Mouse (Mus musculus) limb, embryonic 13.5 days (tissue): ENCODE measurements at regions not wholly inside any gene's neighbourhood (a gene's known extent, or its start where the extent isn't known, plus 50 kb on each side); places are given as distances from the start of the nearest gene placed in this dataset.

Source experiments
- ATAC-seq: fragments of 200-750 bp; cut with Nextera tagmentation; 2 replicates; pipeline ENCODE4 v1.8.0; 2017; ENCODE audit warnings: low read depth, moderate number of reproducible peaks, moderate TSS enrichment; ENCODE audit not compliant: low FRiP score
- H3K27ac ChIP-seq: fragments of 300-500 bp; sonication (generic); 2 replicates; pipeline ENCODE4 v1.5.1; 2015; ENCODE audit warnings: inconsistent platforms, mild to moderate bottlenecking, moderate library complexity
- H3K27me3 ChIP-seq: fragments of 300-500 bp; sonication (generic); 2 replicates; pipeline ENCODE4 v1.6.1; 2015; ENCODE audit warnings: mild to moderate bottlenecking, inconsistent platforms
- H3K36me3 ChIP-seq: fragments of 300-500 bp; sonication (generic); 2 replicates; pipeline ENCODE4 v1.6.1; 2015; ENCODE audit warnings: inconsistent platforms, mild to moderate bottlenecking, moderate library complexity
- H3K4me1 ChIP-seq: fragments of 300-500 bp; sonication (generic); 2 replicates; pipeline ENCODE4 v1.6.1; 2015; ENCODE audit warnings: inconsistent platforms
- H3K4me2 ChIP-seq: fragments of 300-500 bp; sonication (generic); replicated peaks from 2 replicates; pipeline ENCODE4 v1.6.1; 2015; ENCODE audit warnings: inconsistent platforms, mild to moderate bottlenecking, moderate library complexity
- H3K4me3 ChIP-seq: fragments of 300-500 bp; sonication (generic); 2 replicates; pipeline ENCODE4 v1.5.1; 2015; ENCODE audit warnings: moderate library complexity, mild to moderate bottlenecking, inconsistent platforms
- H3K9ac ChIP-seq: fragments of 300-500 bp; sonication (generic); 2 replicates; pipeline ENCODE4 v1.6.1; 2015; ENCODE audit warnings: mild to moderate bottlenecking, inconsistent platforms
- H3K9me3 ChIP-seq: fragments of 300-500 bp; sonication (generic); 2 replicates; pipeline ENCODE4 v1.6.1; 2016; ENCODE audit warnings: inconsistent platforms
- WGBS: fragments of 180-500 bp; shearing (Covaris S2); methylation state at CpG from one replicate; pipeline ENCODE4 v1.1.7; 2015; 5-methylcytosine and 5-hydroxymethylcytosine counted together

DNA sequence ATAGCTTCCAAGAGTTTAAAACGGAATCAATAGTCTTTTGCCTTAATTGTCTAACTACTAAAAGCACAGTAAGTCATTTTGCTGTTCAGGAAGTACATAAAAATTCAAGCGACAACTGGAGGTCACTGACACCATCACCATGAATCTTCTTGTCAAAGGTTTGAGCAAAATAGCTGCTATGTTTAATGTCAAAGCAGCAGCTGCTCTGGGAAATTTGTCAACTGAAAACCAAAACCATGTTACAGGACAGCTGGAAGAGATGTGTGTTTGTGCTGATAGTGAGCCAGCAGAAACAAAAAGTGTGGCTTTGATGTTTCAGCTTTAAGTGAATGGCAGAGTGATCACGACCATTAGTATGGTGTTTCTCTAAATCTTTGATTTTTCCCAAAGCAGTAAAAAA lies 100.7 kb downstream of the Il13ra2 start:
- no peak for ATAC-seq
- 16% methylated on average over 3 of the region's 3 CpGs for WGBS
- no peaks in the 10 kb centered on the region for H3K27me3 ChIP-seq
- no peak overlapping the region for H3K4me3 ChIP-seq
- no peak overlapping the region for H3K27ac ChIP-seq
- H3K9me3 ChIP-seq = no peaks in the 10 kb centered on the region
- H3K9ac ChIP-seq = no peak overlapping the region
- H3K36me3 ChIP-seq = no peaks in the 10 kb centered on the region
- no peaks in the 10 kb centered on the region for H3K4me1 ChIP-seq
- no peak overlapping the region for H3K4me2 ChIP-seq

DNA sequence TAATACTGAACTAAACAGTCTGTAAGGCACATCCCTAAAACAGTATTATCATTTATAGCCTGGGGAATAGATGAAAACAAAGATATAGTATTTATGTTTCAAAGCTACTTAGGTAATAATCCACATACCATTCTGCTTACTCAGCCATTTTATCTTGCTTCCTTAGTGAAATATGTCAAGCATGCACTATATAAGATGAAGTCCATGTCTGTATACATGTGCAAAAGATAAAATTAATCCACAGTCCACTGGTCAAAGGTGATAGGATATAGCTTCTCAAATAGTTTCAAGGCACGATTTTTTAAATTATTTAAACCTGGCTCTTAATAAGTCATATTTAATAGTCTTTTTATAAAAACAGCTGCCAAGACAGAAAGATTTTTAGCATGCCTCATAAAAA lies 102.8 kb downstream of the Il13ra2 start:
- Histone ChIP-seq H3K4me3 (no peak overlapping the region), H3K4me2 (no peak overlapping the region), H3K9ac (no peak overlapping the region), H3K9me3 (no peaks in the 10 kb centered on the region), H3K27ac (no peak overlapping the region), H3K27me3 (no peaks in the 10 kb centered on the region), H3K36me3 (no peaks in the 10 kb centered on the region), H3K4me1 (no peaks in the 10 kb centered on the region)
- WGBS = 34% methylated on average over 1 of the region's 1 CpGs
- ATAC-seq = peak; percentile 64; the same call in 1 of the 2 replicates
